Mouse (Mus musculus) right cerebral cortex, postnatal 10 days (tissue): ENCODE results near the gene Serpina1a.
"Not testable (repeated sequence)": the region's sequence is repeated elsewhere in the genome, so short reads cannot be mapped to it uniquely, and the experiment has no call there.

ENCODE experiments used
- DNase-seq, 2 experiments: peaks; one replicate each; pipeline ENCODE4 v3.0.0; 2021; ENCODE audit warnings: low spot score in 2 of 2

The Serpina1a gene

GRCm38 (mm10) chr12:103863101-103863974 lies at the start of gene Serpina1a:
Serpina1a (minus strand) TSS chr12:103863562.
- DNase-seq, result not testable (repeated sequence)

- not testable (repeated sequence) for DNase-seq
Measured at GRCm38 (mm10) chr12:103909181-103909580, 45.8 kb upstream of the Serpina1a start.

DNA sequence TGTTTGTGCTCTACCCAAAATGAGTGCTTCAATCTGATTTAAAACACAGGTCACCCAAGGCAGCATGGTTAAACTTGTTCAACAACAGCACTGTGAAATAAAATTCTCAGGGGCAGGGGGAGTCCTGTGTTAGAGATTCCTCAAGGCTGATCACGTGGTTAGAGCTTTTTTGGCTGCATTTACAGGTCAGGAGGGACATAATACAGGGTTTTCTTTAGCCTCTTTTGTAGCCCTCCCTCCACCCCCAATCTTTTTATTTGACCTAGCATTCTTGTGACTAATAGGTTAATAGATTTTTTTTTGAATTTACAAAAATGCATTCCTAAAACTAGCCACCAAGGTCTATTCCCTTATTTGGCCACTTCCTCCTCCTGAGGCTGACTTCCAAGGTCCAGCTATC lies 44.4 kb upstream of the Serpina1a start:
- not testable (repeated sequence) for DNase-seq

GRCm38 (mm10) chr12:103904837-103905340 lies 41.5 kb upstream of the Serpina1a start, which contains the start of gene Serpina1c:
Serpina1c (minus strand) TSS chr12:103904887.
- not testable (repeated sequence) for DNase-seq

- DNase-seq, result not testable (repeated sequence)
Measured at GRCm38 (mm10) chr12:103901929-103902328, 38.6 kb upstream of the Serpina1a start.

DNA sequence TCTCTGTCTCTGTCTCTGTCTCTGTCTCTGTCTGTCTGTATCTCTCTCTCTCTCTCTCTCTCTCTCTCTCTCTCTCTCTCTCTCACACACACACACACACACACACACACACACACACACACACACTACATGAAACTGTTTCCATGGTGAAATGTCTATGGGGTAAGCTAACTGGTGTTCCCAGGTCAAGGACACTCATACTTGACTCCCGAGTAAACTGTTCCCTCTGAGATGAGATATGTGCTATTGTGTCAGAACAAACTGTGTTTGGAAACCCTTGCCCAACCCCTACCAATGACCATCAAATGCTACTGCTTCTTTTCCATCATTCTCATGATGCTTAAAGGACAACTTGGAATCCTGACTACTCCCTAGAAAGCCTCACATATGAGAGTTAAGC lies 3.5 kb upstream of the Serpina1a start:
- DNase-seq, result not testable (repeated sequence)

- no peak for DNase-seq
Measured at GRCm38 (mm10) chr12:103860976-103861375, 2.4 kb downstream of the Serpina1a start.

DNA sequence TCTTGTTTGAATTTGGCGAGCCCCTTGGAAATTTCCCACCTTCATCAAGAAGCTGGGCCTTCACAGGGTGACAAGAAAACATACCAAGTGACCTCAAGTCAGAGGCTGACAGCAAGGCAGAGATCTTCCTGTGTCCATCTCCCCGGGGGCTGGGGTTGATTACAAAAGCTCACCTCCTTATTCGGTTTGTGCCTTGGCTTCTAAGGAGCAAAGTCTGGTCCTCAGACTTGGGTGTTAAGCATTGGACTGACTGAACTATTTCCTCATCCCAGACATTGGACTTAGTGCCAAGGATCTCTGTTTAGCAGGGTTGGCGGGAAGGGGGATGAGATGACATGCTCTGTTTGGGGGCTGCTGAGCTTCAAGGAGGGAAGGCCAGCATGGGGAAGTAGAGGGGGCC lies 2.8 kb downstream of the Serpina1a start:
- not testable (repeated sequence) for DNase-seq

- DNase-seq, result not testable (repeated sequence)
Measured at GRCm38 (mm10) chr12:103859584-103859983, 3.8 kb downstream of the Serpina1a start.

DNA sequence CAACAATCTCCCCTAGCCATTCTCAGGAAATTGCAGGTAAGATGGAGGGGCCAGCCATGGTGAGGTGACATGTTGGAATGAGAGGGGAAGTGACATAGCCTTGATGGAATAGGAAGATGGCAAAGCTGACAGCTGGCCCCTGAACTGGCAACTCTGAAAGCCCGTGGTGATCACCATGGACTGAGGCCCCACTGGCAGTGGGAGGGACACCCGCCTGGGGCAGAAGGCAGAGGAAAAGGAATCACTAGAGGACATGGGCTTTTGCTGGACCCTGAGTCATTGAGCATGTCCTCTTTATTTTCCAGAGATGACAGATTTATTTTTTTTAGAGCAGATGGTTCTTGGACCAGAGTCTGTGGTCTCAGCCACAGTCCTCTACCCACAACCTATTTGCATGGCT lies 10.3 kb downstream of the Serpina1a start:
- not testable (repeated sequence) for DNase-seq

DNA sequence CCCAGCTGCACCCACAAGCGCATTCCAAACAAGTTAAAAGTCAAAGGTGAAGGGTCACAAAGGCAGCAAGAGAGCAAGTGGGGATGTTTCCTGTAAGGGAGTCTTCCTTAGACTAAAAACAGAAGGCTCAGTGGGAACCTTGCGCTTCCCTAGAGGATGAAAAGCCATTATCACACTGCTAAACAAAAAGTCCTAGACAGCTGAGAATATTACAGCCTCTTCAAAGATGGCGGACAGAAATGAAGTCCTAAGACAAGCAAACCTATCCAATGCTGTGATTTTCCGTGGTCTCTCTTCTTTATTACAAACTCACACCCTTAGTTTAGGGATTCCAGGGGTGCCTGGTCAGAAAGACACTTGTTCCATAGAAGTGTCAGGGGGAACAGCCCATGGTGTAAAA lies 33.1 kb downstream of the Serpina1a start, which contains the start of gene Serpina1b:
Gene Serpina1b, minus strand, starts transcription at position 101 of the 400 bp plus-strand sequence.
- DNase-seq, result not testable (repeated sequence)

DNA sequence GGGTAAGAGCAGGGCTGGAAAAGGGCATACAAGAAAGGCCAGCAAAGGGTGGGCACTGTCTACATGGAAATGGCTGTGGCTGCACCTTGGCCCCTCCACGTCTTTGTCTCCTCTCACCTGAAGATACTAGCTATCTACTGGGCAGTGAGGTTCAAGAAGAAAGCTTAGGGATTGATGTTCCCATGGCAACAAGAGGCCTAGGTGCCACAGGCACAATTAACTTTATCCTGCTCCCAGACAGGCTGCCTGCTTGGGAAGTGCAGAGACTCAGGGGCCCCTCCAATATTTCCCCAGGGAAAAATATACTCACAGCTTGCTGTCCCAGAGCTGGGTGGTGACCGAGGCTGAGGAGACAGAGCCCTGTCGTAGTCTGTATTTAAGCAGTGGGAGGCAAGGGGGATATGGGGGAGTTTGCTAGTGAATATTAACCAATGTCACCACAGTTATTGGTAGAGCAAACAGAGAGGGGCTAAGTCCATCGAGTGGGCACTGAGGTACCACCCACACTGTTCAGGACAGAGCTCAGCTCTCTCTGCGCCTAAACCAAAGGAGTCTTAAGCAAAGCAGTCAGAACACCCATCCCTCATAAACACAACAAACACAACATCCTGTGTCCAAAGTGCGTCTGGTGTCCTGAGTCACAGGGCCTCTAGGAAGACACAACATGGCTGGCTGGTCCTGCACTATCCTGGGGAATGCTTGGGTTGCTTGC lies 35.5 kb downstream of the Serpina1a start:
- DNase-seq, result not testable (repeated sequence)

DNA sequence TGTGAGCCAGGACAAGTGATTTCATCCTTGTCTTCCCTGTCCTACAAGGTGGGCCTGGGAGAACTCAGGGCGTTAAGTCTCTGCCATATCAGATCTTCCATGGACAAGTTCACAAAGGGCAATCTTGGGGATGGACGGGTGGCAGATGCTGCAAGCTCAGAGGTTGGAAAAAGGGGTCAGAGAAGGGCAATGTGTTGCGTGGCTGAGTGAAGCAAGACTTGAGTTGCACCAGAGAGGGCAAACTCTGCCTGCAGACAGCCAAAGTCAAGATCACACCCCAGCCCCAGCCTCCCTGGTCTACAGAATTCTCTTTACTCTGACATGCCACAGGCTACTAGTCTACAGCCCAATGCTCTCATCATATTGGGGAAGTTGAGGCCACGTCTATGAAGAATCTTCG lies 39.5 kb downstream of the Serpina1a start:
- DNase-seq, result not testable (repeated sequence)
